Mouse (Mus musculus): ENCODE results near the gene Smg7. TPM values are rescaled to one million over a fixed set of nuclear protein-coding genes. Genes with fewer than 3 reads are reported as not detected.

Smg7 gene
- total and polyA plus RNA-seq, 3 experiments: 32.1 to 53.9 (median 52.4) TPM

DNA sequence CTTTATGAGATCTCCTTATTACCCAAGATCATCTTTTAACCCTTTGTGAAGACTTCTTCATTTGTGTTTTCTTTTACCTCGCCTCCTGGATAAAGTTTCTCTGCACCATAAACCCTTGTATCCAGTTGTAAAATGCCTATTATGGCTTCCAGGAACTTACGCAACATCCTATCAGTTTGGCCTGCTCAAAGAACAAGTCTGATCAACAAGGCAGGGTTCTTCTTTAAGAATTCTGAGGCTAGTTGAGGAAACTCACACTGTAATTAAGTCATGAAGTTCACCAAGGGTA, 94.1 kb downstream of the Smg7 start:
- Histone ChIP-seq H3K79me2 (ENCODE audit: control insufficient read depth, insufficient read depth, low read length, poor library complexity) (peaks cover 15% of the 10 kb centered on the region), H3K4me3 (ENCODE audit: control insufficient read depth in 1 of 2, insufficient read depth in 1 of 2, low read depth in 2 of 2, low read length in 2 of 2) (peak overlapping the region; percentile 70 to 90), H3K9ac (ENCODE audit: control insufficient read depth, low read depth, low read length, poor library complexity, severe bottlenecking) (peak overlapping the region; percentile 90), H3K36me3 (ENCODE audit: control insufficient read depth in 1 of 2, insufficient read depth in 2 of 2, low read length in 2 of 2) (peaks cover 4 to 25% of the 10 kb centered on the region in 2 experiments), H3K27ac (ENCODE audit: control insufficient read depth, low read depth, low read length) (peak overlapping the region; percentile 63), H3K27me3 (ENCODE audit: control insufficient read depth in 1 of 2, insufficient read depth in 2 of 2, low read length in 2 of 2) (no peaks in the 10 kb centered on the region), H3K9me3 (replicated peaks; ENCODE audit: insufficient read depth, low read length) (no peaks in the 10 kb centered on the region), H3K4me1 (ENCODE audit: control insufficient read depth in 1 of 2, insufficient read depth in 2 of 2, low read length in 2 of 2) (peaks cover 9 to 38% of the 10 kb centered on the region in 2 experiments)
- TF ChIP-seq EP300 (IDR thresholded peaks at IDR 0.05; ENCODE audit: low read depth in 1 of 2, low read length in 2 of 2) (0 out of 4 replicates have a peak, but pooled peaks of 1 of the 2 experiments have one; percentile 17), RCOR1 (IDR thresholded peaks at IDR 0.05; ENCODE audit: low read depth, low read length) (no peak)
- no peak for DNase-seq (ENCODE audit: low read depth, low spot score)

DNA sequence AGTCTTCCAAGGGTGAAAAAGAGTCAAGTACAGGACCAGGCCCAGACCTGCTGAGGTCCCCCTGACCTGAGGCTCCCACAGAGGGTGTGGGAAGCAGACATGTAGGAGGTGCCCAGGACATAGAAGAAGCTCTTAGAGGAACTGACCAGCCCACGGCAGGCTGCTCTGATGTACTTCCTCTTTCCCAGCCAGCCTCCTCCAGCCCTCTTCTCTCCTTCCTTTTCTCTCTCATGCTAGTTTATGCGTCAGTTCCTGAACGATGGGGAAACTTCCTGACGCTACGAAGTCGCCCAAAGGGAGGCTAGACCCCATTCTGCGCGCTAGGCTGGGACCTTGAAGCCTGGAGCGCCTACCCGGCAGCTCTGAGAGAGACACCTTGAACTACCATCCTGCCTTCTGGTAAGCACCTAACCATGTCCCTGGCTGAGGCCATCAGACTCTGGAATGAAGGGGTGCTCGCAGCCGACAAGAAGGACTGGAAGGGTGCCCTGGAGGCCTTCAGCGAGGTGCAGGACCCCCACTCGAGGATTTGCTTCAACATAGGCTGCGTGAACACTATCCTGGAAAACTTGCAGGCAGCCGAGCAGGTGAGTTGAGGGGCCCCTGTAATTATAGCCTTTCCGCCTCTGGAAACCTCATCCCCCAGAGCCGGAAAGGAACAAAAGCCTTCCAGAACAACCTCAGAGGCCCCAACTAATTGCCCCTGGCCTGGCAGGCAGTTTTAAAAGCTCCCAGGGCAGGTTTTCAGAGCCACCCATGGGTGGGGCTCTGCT, 94.6 kb downstream of the Smg7 start:
- Histone ChIP-seq H3K27me3 (ENCODE audit: control insufficient read depth in 1 of 2, insufficient read depth in 2 of 2, low read length in 2 of 2) (no peaks in the 10 kb centered on the region), H3K4me1 (ENCODE audit: control insufficient read depth in 1 of 2, insufficient read depth in 2 of 2, low read length in 2 of 2) (peaks cover 9 to 35% of the 10 kb centered on the region in 2 experiments), H3K9ac (ENCODE audit: control insufficient read depth, low read depth, low read length, poor library complexity, severe bottlenecking) (peak overlapping the region; percentile 90), H3K27ac (ENCODE audit: control insufficient read depth, low read depth, low read length) (peak overlapping the region; percentile 63), H3K4me3 (ENCODE audit: control insufficient read depth in 1 of 2, insufficient read depth in 1 of 2, low read depth in 2 of 2, low read length in 2 of 2) (peak overlapping the region; percentile 70 to 90), H3K9me3 (replicated peaks; ENCODE audit: insufficient read depth, low read length) (no peaks in the 10 kb centered on the region), H3K36me3 (ENCODE audit: control insufficient read depth in 1 of 2, insufficient read depth in 2 of 2, low read length in 2 of 2) (peaks cover 4 to 22% of the 10 kb centered on the region in 2 experiments), H3K79me2 (ENCODE audit: control insufficient read depth, insufficient read depth, low read length, poor library complexity) (peaks cover 15% of the 10 kb centered on the region)
- TF ChIP-seq JUND (IDR thresholded peaks at IDR 0.05; ENCODE audit: low read depth, low read length) (no peak), CHD1 (IDR thresholded peaks at IDR 0.05; ENCODE audit: low read depth, low read length) (no peak), MXI1 (IDR thresholded peaks at IDR 0.05; ENCODE audit: low read depth, low read length) (no peak), TBP (IDR thresholded peaks at IDR 0.05; ENCODE audit: low read depth, low read length) (peak; percentile 43; the same call in 1 of the 2 replicates), ELF1 (IDR thresholded peaks at IDR 0.05; ENCODE audit: low read depth, low read length) (peak; percentile 40), GABPA (IDR thresholded peaks at IDR 0.05; ENCODE audit: low read depth, low read length) (no peak), TCF12 (IDR thresholded peaks at IDR 0.05; ENCODE audit: low read depth, low read length) (no peak), E2F4 (IDR thresholded peaks at IDR 0.05; ENCODE audit: borderline replicate concordance, low read depth, low read length) (no peak), USF2 (IDR thresholded peaks at IDR 0.05; ENCODE audit: borderline replicate concordance in 1 of 2, insufficient read depth in 1 of 2, low read depth in 1 of 2, low read length in 2 of 2) (no peak), MYB (IDR thresholded peaks at IDR 0.05; ENCODE audit: low read depth, low read length) (no peak), POLR2A (IDR thresholded peaks at IDR 0.05; ENCODE audit: control insufficient read depth in 1 of 2, insufficient read depth in 1 of 2, low read depth in 1 of 2, low read length in 2 of 2, poor library complexity in 1 of 2) (peak in 1 of 2 experiments; percentile 67; a peak in 2 of 4 replicates), BHLHE40 (IDR thresholded peaks at IDR 0.05; ENCODE audit: borderline replicate concordance, low read depth, low read length) (no peak), MAZ (IDR thresholded peaks at IDR 0.05; ENCODE audit: low read depth, low read length) (no peak), MEF2A (IDR thresholded peaks at IDR 0.05; ENCODE audit: extremely low read depth, insufficient replicate concordance, low read depth, low read length, poor library complexity, severe bottlenecking) (no peak), ZKSCAN1 (IDR thresholded peaks at IDR 0.05; ENCODE audit: low read depth, low read length) (no peak), ZC3H11A (IDR thresholded peaks at IDR 0.05; ENCODE audit: low read depth, low read length) (no peak), RAD21 (IDR thresholded peaks at IDR 0.05; ENCODE audit: low read depth, low read length) (no peak), ZMIZ1 (IDR thresholded peaks at IDR 0.05; ENCODE audit: low read depth, low read length) (peak; percentile 26; the same call in 1 of the 2 replicates), NELFE (IDR thresholded peaks at IDR 0.05; ENCODE audit: low read depth, low read length) (peak; percentile 32), SIN3A (IDR thresholded peaks at IDR 0.05; ENCODE audit: low read length) (peak; percentile 46), NRF1 (IDR thresholded peaks at IDR 0.05; ENCODE audit: insufficient read depth, low read depth, low read length, poor library complexity, severe bottlenecking) (no peak), HCFC1 (IDR thresholded peaks at IDR 0.05; ENCODE audit: low read depth, low read length) (peak; percentile 59)
- peak; percentile 85 for DNase-seq (ENCODE audit: low read depth, low spot score)

Measured in MEL (cell line).